Mouse (Mus musculus) adrenal gland, postnatal 10 days (tissue): ENCODE data around the gene Tbx10. TPM values are rescaled to one million over a fixed set of nuclear protein-coding genes. Genes with fewer than 3 reads are reported as not detected.

Experiments used
- DNase-seq: peaks from one replicate; pipeline ENCODE4 v3.0.0; 2021; ENCODE audit warnings: mixed read lengths
- total RNA-seq, 2 experiments: library from RNA; stranded (reverse); gene quantifications; 2 replicates each; pipeline ENCODE4 v1.2.3; 2021

Tbx10 gene
- total RNA-seq, 2 experiments from 2014 or later = not detected

DNA sequence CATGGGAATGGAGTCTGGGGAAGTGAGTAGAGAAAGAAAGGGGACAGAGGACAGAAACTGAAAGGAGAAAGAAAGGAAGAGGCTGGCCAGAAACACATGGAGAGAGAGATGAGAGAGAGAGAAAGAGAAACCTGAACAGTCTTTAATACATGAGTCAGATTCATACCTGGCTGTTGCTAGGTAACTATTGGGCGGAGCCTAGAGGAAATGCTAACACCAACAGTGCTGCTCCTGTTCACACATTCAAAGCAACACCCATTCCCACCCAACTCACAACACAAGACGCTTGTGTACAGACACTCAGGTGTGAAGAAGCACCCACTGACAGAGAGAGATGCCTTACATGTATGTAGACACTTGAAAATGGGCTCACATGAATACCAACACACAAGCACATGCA is 16.7 kb upstream of the Tbx10 start:
- no peak for DNase-seq

DNA sequence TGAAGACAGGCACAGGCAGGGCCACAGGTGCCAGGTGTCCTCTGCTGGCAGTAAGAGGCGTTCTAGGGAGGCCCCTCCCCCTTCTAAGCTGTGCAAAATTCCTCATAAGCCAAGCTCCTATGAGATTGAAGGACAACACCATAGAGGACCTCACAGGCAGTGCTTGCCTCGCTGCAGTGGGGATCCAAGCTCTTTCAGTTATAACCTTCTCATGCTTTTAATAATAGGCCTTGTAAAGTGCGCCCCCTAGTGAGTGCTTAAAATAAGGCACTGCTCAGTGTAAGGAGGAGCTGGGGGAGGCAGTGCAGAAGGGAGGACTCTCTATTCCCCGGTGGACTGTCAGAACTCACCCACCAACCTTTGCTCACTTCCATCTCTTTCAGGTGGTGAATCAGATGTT is 12.2 kb upstream of the Tbx10 start:
- DNase-seq = peak; percentile 88

DNA sequence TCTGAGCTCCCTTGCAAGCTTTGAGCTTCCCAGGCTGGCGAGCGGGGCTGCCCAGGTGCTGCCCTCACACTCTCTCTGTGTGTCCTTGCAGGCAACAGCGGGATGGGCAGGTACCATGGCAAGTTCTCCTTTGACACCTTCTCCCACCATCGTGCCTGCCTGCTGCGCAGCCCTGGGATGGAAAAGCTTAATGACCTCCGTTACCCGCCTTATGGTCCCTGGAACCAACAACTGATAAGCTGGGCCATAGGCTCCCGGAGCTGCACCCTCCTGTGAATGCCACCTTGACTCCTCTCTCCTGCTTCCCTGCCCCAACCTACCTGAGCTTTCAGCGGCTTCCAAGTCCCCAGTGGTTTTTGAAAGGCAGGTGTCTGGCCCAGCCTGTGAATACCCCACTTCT is 11.6 kb upstream of the Tbx10 start:
- no peak for DNase-seq

DNA sequence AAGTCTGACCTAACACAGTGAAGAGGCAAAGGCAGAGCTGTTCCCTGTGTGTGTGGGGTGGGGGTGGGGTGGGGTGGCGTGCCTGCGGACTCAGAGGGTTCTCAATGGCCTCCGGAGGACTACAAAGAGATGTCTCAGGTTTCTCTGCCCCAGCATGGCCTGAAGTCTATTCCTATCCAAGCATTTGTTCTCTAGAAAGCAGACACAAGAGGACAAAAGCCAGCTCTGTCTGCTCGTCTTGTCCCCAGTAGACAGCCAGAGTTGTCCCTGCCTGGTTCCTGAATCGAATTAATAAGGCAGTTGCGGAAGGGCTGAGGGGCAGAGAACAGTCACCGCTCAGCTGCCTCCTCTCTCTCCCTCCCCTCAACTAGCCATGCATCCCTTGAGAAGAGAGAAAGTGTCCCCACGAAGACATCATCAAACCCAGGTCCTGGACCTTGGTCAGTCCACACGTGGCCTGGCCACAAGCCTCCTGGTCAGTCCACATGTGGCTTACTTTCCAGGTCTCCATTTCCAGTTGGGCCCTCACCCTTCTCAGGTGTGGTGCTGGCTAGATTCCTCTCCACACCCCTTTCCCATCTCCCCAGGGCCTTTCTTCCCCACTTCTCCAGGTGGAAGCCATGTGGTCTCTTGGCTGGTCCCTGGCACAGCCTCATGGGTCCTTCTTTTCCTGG is 8.9 kb upstream of the Tbx10 start:
- no peak for DNase-seq

DNA sequence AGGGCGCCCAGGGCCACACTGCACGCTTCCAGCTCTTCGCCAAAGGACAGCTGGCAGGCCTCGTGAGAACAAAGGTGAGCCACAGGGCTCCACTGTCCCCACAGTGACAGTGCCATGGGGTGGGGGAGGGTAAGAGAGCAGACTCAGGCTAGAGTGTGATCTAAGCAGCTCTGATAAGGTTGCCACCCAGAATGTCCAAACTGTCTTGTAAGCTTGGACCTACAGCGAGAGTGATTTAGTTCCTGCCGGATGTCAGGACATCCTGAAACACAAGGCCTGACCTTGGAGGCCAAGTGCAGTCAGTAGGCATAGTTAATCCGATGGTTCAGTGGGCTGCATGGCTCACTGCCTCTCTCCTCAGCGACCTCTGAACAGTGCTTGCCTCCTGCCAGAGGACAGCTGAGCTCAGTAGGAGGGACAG is 7.3 kb upstream of the Tbx10 start:
- DNase-seq = peak; percentile 83

DNA sequence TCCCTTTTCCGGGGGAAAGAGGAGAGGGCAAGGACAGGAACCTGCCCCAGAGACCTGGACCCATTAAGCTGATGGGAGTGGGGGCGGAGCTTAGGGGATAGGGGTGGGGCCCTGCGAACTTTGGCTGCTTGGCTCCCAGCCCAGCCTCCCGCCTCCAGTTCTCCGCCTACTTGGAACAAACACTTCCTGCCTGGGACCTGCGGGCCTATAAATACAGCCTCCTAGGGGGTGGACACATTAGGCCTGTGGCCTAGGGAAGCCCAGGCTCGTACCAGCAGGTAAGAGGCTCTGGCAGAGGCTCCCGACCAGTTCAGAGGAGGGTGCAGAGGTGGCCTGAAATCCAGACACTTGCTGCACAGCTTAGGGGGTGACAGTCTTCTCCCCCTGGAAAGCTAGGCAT is 6.2 kb upstream of the Tbx10 start, which contains the start of gene Acy3:
Gene Acy3, plus strand, starts transcription at position 237 of the 400 bp plus-strand sequence.
- DNase-seq = peak; percentile 93

DNA sequence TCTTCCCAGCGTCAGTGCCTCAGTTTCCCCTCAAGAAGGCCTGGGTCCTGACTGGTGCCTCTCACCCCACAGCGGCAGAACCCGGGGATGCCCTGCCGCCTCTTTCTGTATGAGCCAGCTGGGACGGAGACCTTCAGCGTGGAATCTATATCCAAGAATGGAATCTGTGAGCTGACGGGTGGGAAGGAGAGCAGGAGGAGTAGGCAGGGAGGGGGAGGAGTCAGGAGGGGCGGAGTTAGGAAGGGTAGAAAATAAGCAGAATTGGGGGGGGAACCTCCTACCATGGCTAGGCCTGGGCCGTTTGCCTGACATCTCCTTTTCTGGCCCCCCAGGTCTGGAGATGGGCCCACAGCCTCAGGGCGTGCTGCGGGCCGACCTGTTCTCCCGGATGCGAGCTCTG is 4.5 kb upstream of the Tbx10 start:
- no peak for DNase-seq

DNA sequence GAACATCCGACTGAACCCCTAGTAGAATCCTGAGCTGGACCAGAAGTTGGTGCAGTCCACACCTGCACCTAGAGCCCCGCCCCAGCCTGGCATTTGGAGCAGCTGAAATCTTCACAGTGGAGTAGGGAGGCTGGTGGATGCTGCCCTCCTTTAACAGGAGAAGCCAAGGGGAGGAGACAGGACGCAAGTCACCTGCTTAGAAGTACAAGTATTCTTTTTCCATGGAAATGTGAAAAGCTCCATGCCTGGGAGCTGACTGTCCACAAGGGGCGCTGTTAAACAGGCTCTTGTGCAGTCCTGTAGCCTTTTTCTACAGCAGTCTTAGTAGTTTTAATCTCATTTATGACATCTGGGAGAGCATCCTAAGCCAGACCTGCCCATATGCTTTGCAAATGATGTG is 3.8 kb upstream of the Tbx10 start:
- no peak for DNase-seq

DNA sequence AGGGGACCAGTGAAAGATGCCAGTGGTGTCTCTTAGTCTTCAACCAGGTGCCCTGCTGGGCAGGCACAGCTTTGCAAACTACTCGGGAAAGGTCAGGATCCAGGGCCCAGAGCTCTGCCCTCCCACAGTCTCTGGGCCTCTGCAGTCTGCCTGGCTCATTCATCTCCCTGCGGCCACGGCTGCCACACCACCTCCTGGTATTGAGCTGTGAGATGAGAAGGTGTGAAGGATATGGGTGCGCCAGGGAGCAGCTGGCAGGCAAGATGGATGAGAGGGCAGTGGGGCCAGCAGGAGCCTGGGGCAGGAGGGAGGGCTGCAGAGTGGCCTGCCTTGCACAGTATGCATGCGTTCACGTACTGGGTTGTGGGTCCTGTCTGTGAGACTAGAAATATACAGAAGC is 1.7 kb upstream of the Tbx10 start:
- DNase-seq = no peak

DNA sequence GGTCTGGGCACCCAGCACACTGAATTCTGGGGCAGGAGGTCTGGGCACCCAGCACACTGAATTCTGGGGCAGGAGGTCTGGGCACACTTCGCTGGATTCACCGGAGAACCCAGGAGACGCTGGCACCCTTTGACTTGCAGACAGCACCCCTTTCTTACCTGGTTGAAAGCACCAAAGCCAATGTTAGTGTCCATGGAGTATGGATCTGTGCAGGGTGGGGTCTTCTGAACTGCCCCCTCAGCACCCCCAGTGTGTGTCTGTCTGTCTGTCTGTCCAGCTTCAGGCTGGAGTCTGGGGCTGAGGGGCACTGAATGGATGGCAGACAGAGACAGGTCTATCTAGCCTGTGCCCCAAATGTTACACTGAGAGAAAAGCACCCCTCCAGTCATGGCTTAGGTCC is 990 bp upstream of the Tbx10 start:
- DNase-seq = no peak

DNA sequence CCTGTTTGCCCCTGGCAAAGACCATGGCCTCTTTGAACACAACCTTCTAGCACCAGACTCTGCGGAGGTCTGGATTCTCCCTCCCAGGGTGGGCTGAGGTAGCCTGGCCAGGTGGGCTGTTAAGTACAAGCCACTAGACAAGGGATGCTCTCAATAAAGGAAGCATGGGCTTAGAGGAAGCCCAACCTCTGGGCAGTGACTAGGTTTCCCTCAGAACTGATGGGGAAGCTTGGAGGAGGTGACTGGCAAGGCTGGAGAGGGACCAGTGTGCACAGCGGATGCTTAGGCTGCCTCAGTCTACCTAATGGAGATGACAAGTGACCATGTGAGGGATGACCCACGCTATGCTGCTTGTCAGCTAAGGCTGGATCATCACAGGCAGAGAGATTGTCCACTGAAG is 586 bp upstream of the Tbx10 start:
- no peak for DNase-seq

DNA sequence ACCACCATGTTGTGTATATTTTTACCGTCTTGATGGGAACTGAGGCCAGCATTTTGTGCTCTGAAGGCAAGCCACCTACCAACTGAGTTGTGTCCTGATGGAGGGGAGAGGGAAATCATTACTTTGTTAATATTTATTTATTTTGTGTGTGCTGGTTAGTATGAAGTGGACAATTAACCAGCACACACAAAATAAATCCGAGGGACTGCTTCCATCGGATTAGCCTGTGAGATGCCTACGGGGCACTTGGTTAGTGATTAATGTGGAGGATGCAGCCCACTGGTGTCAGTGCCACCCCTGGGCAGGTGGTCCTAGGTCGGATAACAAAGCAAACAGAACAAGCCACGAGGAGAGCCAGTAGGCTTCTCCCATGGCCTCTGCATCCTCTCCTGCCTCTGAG is 2.4 kb downstream of the Tbx10 start:
- no peak for DNase-seq

DNA sequence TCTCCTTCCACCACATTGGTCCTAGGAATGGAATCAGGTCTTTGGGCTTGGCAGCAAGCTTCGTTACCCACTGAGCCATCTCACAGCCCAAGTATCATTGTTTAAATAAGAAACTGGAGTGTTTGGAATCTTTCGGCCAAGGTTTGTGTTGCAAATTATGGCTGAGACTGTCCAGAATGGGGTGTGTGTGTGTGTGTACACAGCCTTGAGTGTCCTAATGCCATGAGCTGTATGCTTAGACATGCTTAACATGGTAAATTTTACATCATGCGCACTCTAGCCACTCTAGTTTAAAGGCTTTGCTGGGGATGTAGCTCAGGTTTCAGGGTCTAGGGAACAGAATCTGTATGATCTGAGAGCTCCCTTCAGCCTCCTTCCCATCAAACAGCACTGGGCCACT is 3.0 kb downstream of the Tbx10 start:
- DNase-seq = no peak

DNA sequence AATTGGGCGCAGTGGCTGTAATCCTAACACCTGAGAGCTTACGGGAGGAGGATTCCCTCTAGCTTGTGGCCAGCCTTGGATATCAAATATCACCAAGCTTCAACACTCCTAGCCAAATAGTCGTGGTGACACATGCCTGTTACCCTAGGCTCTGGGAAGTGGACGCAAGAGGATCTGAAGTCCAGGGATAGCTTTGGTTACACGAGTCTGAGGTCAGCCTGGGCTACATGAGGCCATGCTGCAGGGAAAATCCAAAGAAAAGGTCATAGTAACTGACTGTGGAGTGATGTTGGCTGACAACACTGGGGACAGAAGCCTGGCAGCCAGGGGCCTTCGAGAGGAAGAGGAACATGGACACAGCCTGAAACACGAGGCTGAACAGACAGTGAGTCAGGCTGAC is 3.6 kb downstream of the Tbx10 start:
- no peak for DNase-seq

DNA sequence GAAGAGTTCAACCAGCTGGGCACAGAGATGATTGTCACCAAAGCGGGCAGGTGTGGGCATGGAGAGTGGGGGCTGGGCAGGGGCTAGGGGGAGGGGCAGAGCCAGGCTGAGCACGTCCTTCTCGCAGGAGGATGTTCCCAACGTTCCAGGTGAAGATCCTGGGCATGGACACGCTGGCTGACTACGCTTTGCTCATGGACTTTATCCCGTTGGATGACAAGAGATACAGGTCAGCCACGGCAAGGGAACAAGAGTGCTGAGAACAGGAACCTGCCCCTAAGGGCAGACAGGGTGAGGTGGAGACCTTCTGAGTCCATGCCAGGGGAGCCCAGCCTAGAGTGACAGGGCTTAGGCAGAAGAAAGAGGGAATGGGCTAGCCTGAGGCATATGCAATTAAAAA is 4.2 kb downstream of the Tbx10 start:
- no peak for DNase-seq

DNA sequence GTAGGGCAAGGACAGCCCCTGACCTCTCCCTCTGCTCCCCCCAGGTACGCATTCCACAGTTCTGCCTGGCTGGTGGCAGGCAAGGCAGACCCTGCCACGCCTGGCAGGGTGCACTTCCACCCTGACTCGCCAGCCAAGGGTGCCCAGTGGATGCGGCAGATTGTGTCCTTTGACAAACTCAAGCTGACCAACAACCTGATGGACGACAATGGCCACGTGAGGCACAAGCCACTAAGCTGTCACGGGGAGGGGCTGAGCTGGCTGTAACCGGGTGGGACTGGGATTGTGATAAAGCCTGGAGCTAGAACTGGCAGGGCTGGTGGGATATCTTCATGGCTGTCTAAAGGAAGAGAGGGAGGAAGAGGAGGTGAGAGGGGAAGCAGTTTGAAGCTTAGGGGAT is 4.7 kb downstream of the Tbx10 start:
- DNase-seq = no peak

DNA sequence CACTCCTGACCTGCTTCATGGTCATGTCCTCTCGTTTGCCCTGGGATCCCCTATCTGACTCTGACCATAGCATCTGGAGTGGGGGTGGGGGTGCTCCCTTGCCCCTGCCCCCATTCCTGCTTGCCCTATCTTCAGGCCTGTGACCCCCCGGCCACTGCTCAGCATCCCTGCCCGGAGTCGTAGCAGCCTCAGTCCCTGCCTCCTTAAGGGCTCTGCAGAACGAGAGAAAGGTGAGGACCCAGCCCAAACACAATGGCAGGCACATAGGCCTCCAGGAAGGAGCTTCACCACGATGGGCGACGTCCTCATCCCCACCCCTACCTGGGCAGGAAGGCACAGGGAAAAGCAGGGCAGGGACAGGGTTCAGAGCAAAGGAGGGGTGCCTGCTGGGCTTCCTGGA is 5.8 kb downstream of the Tbx10 start:
- DNase-seq = no peak

DNA sequence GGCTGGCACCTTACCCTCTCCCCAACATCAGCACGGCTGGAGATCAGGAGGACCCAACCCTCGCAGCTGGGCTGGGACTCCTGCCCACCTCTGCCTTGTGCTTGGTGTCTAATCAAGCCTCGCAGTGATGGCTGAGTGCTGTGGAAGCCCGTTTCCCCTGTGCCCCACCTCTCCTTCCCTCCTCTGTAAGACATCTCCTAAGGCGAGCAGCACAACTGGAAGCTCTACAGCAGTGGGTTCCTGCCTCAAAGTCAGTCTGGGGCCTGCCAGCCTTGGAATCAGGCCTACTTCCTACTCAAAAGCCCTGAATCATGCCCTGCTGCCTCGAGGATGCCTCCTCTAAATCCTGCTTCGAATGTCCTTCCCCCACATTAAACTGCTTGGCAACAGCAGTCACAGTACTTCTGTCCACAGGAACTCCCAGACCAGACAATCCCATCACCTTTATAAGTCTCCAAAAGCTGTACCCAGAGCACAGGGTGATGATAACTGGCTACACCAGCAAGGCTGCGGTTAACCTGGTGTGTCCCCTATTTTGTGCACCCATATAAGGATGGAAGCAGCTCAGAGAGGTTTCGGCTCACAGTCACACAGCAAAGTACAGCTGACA is 6.7 kb downstream of the Tbx10 start:
- no peak for DNase-seq

DNA sequence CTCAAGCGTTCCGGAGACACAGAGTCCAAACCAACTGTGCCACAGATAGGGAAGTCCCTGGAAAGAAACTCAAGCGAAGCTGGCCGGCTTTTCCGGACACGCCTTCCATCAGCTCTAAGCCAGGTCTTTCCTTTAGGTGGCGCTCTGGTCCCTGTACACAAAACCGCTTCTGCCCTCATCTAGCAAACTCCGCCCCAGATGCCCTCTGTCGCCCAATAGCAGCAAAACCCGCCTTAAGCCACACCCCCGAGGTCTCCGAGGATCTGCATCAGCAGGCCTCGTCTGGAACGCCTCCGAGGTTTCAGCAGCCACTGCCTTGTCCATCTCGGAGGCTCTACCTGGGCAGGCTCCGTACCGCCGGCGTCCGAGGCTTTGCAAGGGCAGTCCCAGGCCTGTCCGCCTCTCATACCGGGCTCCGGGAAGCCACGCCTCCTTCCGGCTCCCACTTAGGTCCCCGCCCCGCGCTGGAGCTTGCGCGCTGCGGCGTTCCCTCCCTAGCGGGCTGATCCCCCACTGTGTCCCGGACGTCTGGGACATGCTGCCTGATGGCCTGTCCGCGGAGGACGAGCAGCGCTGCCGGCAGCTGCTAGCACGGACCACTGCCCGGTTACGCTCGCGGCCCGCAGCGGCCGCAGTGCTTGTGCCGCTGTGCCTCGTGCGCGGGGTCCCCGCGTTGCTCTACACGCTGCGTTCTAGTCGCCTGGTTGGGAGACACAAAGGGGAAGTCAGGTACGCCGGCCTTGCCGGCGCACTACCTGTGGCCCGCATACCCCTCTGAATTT is 7.8 kb downstream of the Tbx10 start, which contains the start of the genes Nudt8 and Gm49405:
Gene Nudt8, plus strand, starts transcription at position 462 of the 782 bp plus-strand sequence.
Gene Gm49405, plus strand, starts transcription at position 508 of the 782 bp plus-strand sequence.
- peak; percentile 95 for DNase-seq

DNA sequence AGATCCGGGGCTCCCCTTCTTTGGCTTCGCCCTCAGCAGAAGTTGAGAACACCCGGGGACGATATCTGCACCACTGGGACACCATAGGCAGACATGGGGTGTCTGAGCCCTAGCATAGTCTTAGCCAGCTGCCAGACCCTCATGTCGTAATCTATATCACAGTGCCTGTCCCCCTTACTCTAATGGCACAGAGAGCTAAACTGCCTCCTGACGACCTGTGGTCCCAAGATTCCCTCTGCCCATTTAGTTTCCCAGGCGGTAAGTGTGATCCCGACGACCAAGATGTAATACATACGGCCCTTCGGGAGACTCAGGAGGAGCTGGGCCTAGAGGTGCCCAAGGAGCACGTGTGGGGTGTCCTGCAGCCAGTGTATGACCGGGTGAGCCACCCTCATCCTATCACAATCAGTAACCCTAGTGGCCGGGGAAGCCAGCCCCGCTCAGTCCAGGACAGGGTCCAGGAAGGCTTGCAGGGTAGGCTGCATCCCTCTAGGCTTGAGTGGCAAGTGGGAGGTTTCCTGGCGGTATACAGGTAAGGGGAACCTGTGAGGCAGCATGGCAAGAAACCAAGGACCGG is 8.5 kb downstream of the Tbx10 start:
- no peak for DNase-seq

DNA sequence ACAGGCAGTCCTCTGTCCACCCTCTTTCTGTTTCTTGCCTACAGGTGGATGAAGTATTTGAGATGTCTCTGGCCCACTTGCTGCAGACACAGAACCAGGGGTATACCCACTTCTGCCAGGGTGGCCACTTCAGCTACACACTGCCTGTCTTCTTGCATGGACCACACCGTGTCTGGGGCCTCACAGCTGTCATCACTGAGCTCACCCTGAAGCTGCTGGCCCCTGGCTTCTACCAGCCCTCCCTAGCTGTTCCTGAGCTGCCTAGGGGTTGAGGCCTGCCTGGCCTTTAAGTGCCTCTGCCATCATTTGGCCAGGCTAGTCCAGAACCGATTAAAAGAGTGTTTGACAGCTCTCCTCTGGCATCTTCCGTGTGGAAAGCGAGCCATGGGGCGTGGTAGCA is 9.2 kb downstream of the Tbx10 start:
- no peak for DNase-seq

DNA sequence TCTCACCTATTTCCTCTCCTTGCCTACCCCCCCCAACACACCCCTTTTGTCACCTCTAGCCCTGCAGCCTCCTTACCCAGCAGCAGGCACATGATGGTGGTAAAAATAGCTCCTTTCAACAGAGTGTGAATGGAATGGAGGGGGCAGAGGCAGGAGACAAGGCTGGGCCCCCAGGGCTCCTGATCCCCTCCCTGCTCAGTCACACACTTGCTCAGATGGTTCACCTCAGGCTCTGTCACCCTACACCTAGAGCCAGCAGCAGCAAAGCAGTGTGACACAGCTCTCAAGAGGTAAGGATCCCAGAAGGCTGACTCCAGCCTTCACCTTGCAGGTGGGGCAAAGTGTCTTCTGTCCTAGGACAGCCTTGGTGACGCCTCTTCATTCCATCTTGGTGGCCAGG is 10.6 kb downstream of the Tbx10 start, which contains the start of gene Doc2g:
Gene Doc2g, plus strand, starts transcription at position 202 of the 400 bp plus-strand sequence.
- DNase-seq = no peak

DNA sequence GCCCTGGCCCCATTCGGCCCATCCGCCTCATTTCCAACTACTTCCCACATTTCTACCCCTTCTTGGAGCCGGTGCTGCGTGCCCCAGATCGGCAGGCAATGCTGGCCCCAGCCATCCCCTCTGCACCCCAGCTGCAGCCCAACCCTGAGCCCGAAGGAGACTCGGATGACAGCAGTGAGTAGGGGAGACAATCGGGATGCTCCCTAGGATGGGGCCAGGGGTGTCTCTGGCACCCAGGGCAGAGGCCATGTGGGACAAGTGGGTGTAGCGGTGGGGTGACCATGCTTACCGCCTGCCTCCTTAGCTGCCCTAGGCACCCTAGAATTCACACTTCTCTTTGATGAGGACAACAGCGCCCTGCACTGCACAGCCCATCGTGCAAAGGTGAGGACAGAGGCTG is 11.1 kb downstream of the Tbx10 start:
- DNase-seq = no peak
